Mouse (Mus musculus) limb, embryonic 14.5 days (tissue): ENCODE measurements around the gene Poll. TPM values are rescaled to one million over a fixed set of nuclear protein-coding genes. Genes with fewer than 3 reads are reported as not detected.

Source experiments
- ATAC-seq: fragments of 200-750 bp; cut with Nextera tagmentation; 2 replicates; pipeline ENCODE4 v1.8.0; 2017; ENCODE audit warnings: low read depth, moderate number of reproducible peaks, moderate TSS enrichment; ENCODE audit not compliant: low FRiP score
- DNase-seq: peaks from one replicate; pipeline ENCODE4 v3.0.0-alpha.2; 2015; ENCODE audit warnings: low spot score
- H3K27ac ChIP-seq: fragments of 300-500 bp; sonication (generic); replicated peaks from 2 replicates; pipeline ENCODE4 v1.5.1; 2014; ENCODE audit warnings: low read depth, mild to moderate bottlenecking, low read length, moderate library complexity, mixed read lengths
- H3K27me3 ChIP-seq: fragments of 300-500 bp; sonication (generic); 2 replicates; pipeline ENCODE4 v1.6.1; 2014; ENCODE audit warnings: low read length, mixed read lengths; ENCODE audit not compliant: control insufficient read depth, insufficient read depth
- H3K36me3 ChIP-seq: fragments of 300-500 bp; sonication (generic); 2 replicates; pipeline ENCODE4 v1.6.1; 2014; ENCODE audit warnings: mild to moderate bottlenecking, low read length, moderate library complexity, mixed read lengths; ENCODE audit not compliant: control insufficient read depth, insufficient read depth
- H3K4me1 ChIP-seq: fragments of 300-500 bp; sonication (generic); 2 replicates; pipeline ENCODE4 v1.6.1; 2014; ENCODE audit warnings: antibody characterized with exemption, low read length, mixed read lengths; ENCODE audit not compliant: control insufficient read depth, insufficient read depth
- H3K4me2 ChIP-seq: fragments of 300-500 bp; sonication (generic); replicated peaks from 2 replicates; pipeline ENCODE4 v1.6.1; 2014; ENCODE audit warnings: low read depth, mild to moderate bottlenecking, low read length, moderate library complexity; ENCODE audit not compliant: severe bottlenecking
- H3K4me3 ChIP-seq: fragments of 300-500 bp; sonication (generic); replicated peaks from 2 replicates; pipeline ENCODE4 v1.5.1; 2014; ENCODE audit warnings: low read length
- H3K9ac ChIP-seq: fragments of 300-500 bp; sonication (generic); 2 replicates; pipeline ENCODE4 v1.6.1; 2014; ENCODE audit warnings: mild to moderate bottlenecking, low read depth, low read length, moderate library complexity; ENCODE audit not compliant: severe bottlenecking
- H3K9me3 ChIP-seq: fragments of 300-500 bp; sonication (generic); 2 replicates; pipeline ENCODE4 v1.6.1; 2016; ENCODE audit warnings: low read length; ENCODE audit not compliant: control insufficient read depth
- POLR2A ChIP-seq: fragments of 200-500 bp; IDR thresholded peaks from 2 replicates; pipeline ENCODE4 v1.8.0; 2012; ENCODE audit warnings: inconsistent platforms, mild to moderate bottlenecking, moderate library complexity, borderline replicate concordance; ENCODE audit not compliant: insufficient read depth, insufficient read length; ENCODE audit errors: extremely low read depth
- WGBS: fragments of 180-500 bp; shearing (Covaris S2); extraction: QIAGEN DNeasy Blood & Tissue Kit; methylation state at CpG from one replicate; pipeline ENCODE4 v1.1.7; 2014; 5-methylcytosine and 5-hydroxymethylcytosine counted together
- polyA plus RNA-seq, 2 experiments: library from polyadenylated mRNA; depleted of rRNA in 1 of 2; stranded (reverse) in 1 of 2; unstranded in 1 of 2; fragments of >200 nt; fragmentation: Nextera tagmentation in 1 of 2; extraction: Ambion mirVana in 1 of 2; gene quantifications; 2 replicates each; pipeline versions ENCODE4 v1.2.1 to v1.2.3; 2012 to 2014

The Poll gene
- polyA plus RNA-seq, 2 experiments, result 12.3 to 12.5 TPM

- DNase-seq (no peak), ATAC-seq (no peak)
- Histone ChIP-seq H3K4me2 (no peak overlapping the region), H3K4me1 (no peaks in the 10 kb centered on the region), H3K27me3 (no peaks in the 10 kb centered on the region), H3K36me3 (peaks cover 52% of the 10 kb centered on the region), H3K9ac (no peak overlapping the region), H3K27ac (no peak overlapping the region), H3K4me3 (no peak overlapping the region), H3K9me3 (no peaks in the 10 kb centered on the region)
- no peak for TF ChIP-seq POLR2A
- 92% methylated on average over 10 of the region's 10 CpGs for WGBS
Measured at GRCm38 (mm10) chr19:45527931-45528534, 32.3 kb downstream of the Poll start.

- H3K27me3 ChIP-seq, result no peaks in the 10 kb centered on the region
- no peak for ATAC-seq
- H3K4me1 ChIP-seq, result no peaks in the 10 kb centered on the region
- H3K9me3 ChIP-seq, result no peaks in the 10 kb centered on the region
- no peak overlapping the region for H3K4me3 ChIP-seq
- H3K9ac ChIP-seq, result no peak overlapping the region
- H3K36me3 ChIP-seq, result peaks cover 58% of the 10 kb centered on the region
- DNase-seq, result no peak
- no peak overlapping the region for H3K4me2 ChIP-seq
- TF ChIP-seq POLR2A, result no peak
- 83% methylated on average over 7 of the region's 7 CpGs for WGBS
- no peak overlapping the region for H3K27ac ChIP-seq
Measured at GRCm38 (mm10) chr19:45527382-45527781, 32.9 kb downstream of the Poll start.

- Histone ChIP-seq H3K27ac (no peak overlapping the region), H3K4me1 (no peaks in the 10 kb centered on the region), H3K27me3 (no peaks in the 10 kb centered on the region), H3K36me3 (peaks cover 72% of the 10 kb centered on the region), H3K4me3 (no peak overlapping the region), H3K9me3 (no peaks in the 10 kb centered on the region), H3K9ac (no peak overlapping the region), H3K4me2 (no peak overlapping the region)
- no peak for TF ChIP-seq POLR2A
- DNase-seq, result no peak
- 95% methylated on average over 12 of the region's 12 CpGs for WGBS
- no peak for ATAC-seq
Measured at GRCm38 (mm10) chr19:45516264-45516663, 44.1 kb downstream of the Poll start.

- H3K9ac ChIP-seq, result no peak overlapping the region
- WGBS, result 98% methylated on average over 2 of the region's 2 CpGs
- no peak overlapping the region for H3K4me2 ChIP-seq
- no peaks in the 10 kb centered on the region for H3K27me3 ChIP-seq
- ATAC-seq (no peak), DNase-seq (no peak)
- no peak for TF ChIP-seq POLR2A
- no peak overlapping the region for H3K4me3 ChIP-seq
- H3K36me3 ChIP-seq, result peaks cover 66% of the 10 kb centered on the region
- no peak overlapping the region for H3K27ac ChIP-seq
- H3K9me3 ChIP-seq, result no peaks in the 10 kb centered on the region
- H3K4me1 ChIP-seq, result no peaks in the 10 kb centered on the region
Measured at GRCm38 (mm10) chr19:45515341-45515740, 45.0 kb downstream of the Poll start.

GRCm38 (mm10) chr19:45511406-45511805 is 48.9 kb downstream of the Poll start:
- Histone ChIP-seq H3K4me2 (no peak overlapping the region), H3K27me3 (no peaks in the 10 kb centered on the region), H3K4me1 (no peaks in the 10 kb centered on the region), H3K36me3 (peaks cover 52% of the 10 kb centered on the region), H3K9me3 (no peaks in the 10 kb centered on the region), H3K9ac (no peak overlapping the region), H3K27ac (no peak overlapping the region), H3K4me3 (no peak overlapping the region)
- WGBS, result 84% methylated on average over 4 of the region's 4 CpGs
- DNase-seq (no peak), ATAC-seq (no peak)
- no peak for TF ChIP-seq POLR2A
